In genomic region chr8:79113533-79113932, GRCm38 (mm10) we compare ENCODE assay signal across 26 mouse cellular contexts.
"Had no signal": no experiment of that assay in that cellular context is flagged by ENCODE, and none has a peak within 500 bp of the region (broad histone marks: within the 10 kb centered on the region; RNA-seq: fewer than 3 reads in every experiment).

No protein-coding gene starts in this region.

- H3K4me3 ChIP-seq: heart, embryonic 10.5 days; heart, embryonic 12.5 days; hindbrain, embryonic 10.5 days; hindbrain, embryonic 12.5 days; intestine, embryonic 15.5 days; layer of hippocampus, adult 2 months; left cerebral cortex, adult 2 months; limb, embryonic 10.5 days; limb, embryonic 12.5 days; liver, embryonic 13.5 days; liver, embryonic 15.5 days had no signal

- H3K9ac ChIP-seq: heart, embryonic 12.5 days; hindbrain, embryonic 12.5 days; hindbrain, embryonic 14.5 days; intestine, embryonic 15.5 days; limb, embryonic 12.5 days; liver, embryonic 13.5 days; liver, embryonic 15.5 days; liver, postnatal 0 days had no signal

- DNase-seq: gastrocnemius, postnatal 14 days; gastrocnemius, postnatal 36 days; heart, postnatal 10 days; heart, postnatal 4 days; kidney, adult 18-20 months; kidney, adult 9 months; kidney, postnatal 10 days; kidney, postnatal 36 days; liver; liver, embryonic 13.5 days; liver, postnatal 0 days had no signal

- H3K27ac ChIP-seq: heart, embryonic 10.5 days; hindbrain, embryonic 10.5 days; hindbrain, embryonic 12.5 days; hindbrain, embryonic 14.5 days; intestine, embryonic 15.5 days; layer of hippocampus, adult 2 months; left cerebral cortex, adult 2 months; limb, embryonic 10.5 days; limb, embryonic 12.5 days; liver, embryonic 13.5 days; liver, embryonic 15.5 days had no signal

- H3K36me3 ChIP-seq: liver, embryonic 13.5 days; liver, embryonic 15.5 days had no signal

- ATAC-seq: hindbrain, embryonic 16.5 days; inflammation-experienced regulatory T-cells, adult 6 months; intestine, embryonic 15.5 days; intestine, postnatal 0 days; liver, postnatal 0 days had no signal

- H3K4me1 ChIP-seq: hindbrain, embryonic 12.5 days; intestine, embryonic 15.5 days; limb, embryonic 10.5 days; limb, embryonic 12.5 days; liver, embryonic 13.5 days; liver, embryonic 15.5 days had no signal

- H3K9me3 ChIP-seq: heart, embryonic 10.5 days; heart, embryonic 12.5 days; hindbrain, embryonic 10.5 days; hindbrain, embryonic 12.5 days; intestine, embryonic 15.5 days; limb, embryonic 10.5 days; limb, embryonic 12.5 days; liver, embryonic 13.5 days; liver, embryonic 15.5 days had no signal

- H3K27me3 ChIP-seq: heart, embryonic 12.5 days; hindbrain, embryonic 12.5 days; intestine, embryonic 15.5 days; limb, embryonic 12.5 days; liver, embryonic 13.5 days; liver, embryonic 15.5 days had no signal

- H3K4me2 ChIP-seq: heart, embryonic 12.5 days; hindbrain, embryonic 12.5 days; hindbrain, embryonic 14.5 days; intestine, embryonic 15.5 days; limb, embryonic 12.5 days; liver, embryonic 11.5 days; liver, embryonic 13.5 days; liver, embryonic 15.5 days had no signal
